Mouse (Mus musculus) kidney, adult 8-10 months (tissue): Measurements from ENCODE around the gene Kdm2a.

Experiments
- DNase-seq, 2 experiments: peaks; one replicate each; pipeline ENCODE4 v3.0.0; 2022

Kdm2a gene

DNA sequence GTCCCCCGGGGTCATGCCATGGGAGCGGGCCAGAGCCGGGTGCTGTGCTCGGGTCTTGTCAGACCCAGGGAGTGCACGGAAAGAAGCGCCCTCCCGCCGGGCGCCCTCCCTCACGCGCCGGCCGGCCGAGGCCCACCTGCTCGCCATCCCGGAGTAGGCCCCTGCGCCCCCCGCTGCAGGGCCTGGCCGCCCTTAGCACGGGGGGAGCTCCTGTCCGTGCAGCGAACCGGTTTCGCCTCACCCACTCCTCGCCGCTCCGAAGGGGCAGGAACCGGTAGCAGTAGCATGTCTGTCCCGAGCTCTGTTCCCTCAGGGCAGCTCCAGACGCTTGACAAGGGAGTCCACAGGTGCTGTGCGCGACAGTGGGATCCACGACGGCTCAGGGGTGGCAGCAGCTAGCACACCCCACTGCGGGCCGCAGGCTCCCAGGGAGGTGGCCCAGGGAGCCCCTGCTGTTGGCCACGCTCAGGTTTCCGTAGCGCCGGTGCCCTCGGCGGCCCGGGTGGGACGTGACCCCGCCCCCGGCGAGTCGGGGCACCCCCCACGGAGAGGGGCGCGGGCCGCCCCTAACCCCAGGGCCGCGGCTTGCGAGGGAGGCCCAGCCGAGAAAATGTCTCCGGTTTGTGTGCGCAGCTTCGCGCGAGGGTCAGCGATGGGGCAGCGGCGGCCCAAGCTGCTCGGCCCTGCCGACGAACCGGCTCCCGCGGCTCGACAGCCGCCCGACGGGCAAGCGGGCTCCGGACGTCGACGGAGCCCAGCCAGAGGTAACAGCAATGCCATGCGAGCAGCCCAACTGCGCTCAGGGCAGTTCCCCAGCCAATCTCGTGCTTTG is at the start of gene Kdm2a:
Kdm2a (minus strand) TSS at position 488 of the 832 bp plus-strand sequence.
- DNase-seq = peak; percentile 50 to 58

DNA sequence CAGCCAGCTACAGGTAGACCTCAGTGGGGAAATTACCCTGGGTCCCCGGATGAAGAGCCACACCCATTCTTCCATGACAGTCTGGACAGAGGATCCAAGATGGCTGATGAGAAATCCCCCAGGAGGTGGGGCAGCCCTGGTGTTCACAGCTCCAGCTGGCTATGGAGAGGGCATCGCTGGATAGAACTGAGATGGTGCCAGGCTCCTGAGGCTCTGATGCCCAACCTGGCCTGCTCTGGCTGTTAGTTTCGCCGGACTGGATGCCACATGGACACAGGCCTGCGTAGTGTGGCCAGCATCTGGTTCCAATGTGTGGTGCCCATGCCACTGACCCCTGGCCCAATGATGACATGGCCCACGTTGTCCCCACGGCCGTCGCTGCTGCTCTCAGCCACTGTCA is 49.4 kb upstream of the Kdm2a start:
- DNase-seq = no peak

DNA sequence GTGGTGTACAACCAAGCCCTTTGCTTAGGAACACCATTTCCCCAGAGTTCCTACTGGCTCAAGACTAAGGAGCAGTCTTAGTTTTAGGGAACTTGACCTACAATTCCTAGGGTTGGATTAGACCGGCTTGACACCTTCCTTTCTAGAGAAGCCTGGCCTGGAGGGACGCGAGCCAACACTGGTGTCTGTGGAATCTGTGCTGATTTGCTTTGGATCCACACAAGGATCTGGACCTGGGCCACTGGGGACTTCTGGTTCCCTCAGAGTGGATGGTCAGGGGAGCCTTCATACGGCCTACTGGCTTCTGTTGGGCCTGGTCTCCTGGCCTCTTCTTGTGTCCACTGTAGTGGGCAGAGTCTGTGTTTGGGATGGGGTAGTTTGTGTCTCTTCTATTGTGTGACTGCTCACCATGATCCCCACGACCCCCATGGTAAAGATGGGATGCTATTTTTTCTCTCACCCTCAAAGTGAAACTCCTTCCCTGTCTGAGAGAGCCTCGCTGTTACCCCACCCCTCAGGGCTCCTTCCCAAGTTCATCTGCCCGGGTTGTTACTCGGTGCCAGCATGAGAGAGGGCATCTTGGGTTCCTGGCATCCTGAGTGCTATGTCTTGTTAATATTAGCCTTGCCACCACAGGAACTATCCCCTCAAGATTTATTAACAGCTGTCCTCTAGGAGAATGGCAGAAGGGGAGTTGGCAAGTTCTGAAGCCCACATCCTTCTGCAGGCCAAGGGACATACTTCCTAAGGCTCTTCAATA is 48.8 kb upstream of the Kdm2a start:
- no peak for DNase-seq

DNA sequence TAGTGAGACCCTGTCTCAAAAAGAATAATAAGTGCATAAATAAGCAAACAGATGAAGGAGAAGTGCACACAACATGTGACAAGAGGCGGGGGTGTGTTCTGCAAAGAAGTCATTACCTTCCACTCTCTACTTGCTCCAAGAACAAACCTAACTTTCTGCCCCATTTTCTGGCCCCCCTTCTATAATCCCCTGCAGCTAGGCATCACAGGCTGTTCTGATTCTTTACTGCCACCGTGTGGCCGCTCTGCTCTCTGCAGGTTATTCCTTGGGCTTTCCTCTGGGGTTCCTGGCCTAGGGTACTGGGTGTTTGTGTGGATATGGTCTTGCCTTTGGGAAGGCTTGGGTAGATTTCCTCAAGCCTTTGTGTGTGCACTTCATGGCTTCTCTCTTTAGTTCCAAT is 44.3 kb upstream of the Kdm2a start:
- DNase-seq = peak; percentile 68 to 87

DNA sequence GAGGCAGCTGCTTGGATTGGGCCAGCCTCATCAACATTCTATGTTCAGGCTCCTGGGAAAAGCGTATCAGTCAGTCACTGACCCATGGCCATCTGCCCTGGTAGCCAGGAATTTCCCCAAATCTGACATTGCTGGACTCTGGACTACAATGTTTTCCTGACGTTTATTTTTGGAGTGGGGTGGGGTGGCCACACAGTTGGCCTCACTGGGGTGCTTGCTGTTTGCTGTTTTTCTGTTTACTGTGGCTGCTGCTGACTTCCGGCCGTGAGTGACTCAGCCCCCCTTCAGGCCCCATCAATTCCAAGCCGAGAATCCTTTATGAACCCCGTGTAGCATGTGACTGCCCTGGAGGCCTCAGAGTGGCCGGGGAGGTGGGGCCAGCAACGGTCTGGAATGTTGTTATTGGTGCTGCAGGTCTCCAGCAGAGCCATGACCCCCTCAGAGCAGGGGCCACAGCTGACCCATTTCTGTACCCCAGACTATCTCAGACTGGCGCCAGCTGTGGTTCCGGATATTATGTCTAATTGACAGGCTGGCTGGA is 43.6 kb upstream of the Kdm2a start:
- peak; percentile 82 to 89 for DNase-seq

DNA sequence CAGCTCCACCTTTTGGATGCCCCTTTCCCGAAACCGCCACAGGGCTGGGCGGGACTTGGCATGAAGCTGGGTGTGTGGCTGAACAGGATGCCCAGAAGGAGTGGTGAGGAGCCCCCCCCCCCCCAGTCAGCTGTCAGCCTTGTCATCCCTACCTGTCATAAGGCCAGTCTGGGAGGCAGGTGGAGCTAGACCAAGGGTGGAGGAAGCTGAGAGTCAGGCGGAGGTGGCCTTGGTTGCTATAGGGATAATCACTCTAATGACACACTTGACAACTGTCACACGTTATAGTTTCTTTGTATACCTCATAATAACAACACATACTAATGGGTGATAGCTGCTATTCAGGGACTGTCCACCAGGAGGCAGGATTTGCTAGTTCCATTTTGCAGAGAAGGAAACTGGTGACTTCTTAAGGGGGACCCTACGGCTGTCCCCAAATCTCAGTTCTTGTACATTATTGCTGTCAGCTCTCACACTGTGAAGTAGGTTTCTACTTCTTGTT is 43.1 kb upstream of the Kdm2a start:
- peak in 1 of 2 experiments; percentile 68 for DNase-seq

DNA sequence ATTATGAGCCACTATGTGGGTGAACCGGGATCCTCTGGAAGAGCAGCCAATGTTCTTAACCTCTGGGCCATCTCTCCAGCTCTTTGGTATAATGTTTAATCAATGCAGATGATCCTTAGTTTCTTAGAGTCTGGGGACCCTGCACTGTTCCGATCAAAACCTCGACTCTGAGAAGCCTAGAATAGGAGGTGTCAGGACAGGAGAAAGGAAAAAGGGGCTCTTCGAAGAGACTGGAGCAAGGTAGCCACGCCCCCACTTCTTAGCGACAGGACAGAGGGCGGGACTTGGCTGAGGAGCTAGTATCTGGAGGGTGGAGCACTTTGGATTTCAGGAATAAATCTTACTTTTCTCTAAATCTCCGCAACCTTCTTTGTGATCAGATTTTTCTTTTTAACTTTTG is 42.1 kb upstream of the Kdm2a start:
- DNase-seq = peak; percentile 69 to 76

DNA sequence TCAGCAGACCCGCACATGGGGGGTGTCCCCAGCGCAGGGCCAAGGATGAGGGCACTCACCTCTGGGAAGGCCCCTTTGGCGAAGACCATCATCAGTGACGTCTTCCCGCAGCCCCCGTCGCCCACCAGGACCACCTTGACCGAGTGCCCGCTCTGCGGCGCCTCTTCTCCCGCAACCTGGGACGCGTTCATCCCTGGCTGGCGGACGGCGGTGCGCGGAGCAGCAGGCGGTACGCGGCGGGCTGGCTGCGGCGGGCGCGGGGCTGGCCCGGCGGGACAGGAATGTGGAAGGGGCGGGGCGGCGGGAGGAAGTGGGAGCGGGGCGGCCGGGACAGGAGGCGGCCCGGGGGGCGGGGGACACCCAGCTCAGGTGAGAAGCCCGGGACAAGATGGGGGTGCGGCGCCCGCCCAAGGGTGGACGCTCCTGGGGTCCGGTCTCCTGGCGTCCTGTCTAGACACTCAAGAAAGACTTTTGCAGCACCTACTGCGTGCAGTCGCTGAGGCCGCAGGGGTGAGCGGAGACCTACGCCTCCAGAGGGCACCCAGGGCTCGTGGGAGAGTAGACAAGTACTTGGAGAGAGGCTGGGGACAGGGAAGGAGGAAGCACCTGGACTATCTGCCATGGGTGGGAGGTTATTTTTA is 41.2 kb upstream of the Kdm2a start, which contains the start of gene Rhod:
Rhod (minus strand) TSS at position 272 of the 641 bp plus-strand sequence.
- peak; percentile 65 to 78 for DNase-seq

DNA sequence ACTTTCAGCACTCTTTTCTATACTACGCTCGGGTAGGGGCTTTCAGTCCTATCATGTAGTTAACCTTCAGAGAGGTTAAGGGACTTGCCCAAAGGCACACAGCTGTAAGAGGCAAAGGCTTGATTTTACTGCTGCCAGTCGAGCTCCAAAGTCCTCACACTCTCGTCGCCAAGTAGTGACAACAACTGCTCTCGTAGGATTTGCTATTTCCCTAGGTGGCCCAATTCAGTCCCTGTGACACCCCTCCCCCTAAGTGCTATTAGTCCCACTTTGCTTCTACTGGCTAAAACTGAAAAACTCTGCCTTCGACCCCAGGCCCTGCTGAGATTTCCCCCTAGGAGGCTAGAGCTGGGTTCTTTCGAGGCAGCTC is 40.7 kb upstream of the Kdm2a start:
- no peak for DNase-seq

DNA sequence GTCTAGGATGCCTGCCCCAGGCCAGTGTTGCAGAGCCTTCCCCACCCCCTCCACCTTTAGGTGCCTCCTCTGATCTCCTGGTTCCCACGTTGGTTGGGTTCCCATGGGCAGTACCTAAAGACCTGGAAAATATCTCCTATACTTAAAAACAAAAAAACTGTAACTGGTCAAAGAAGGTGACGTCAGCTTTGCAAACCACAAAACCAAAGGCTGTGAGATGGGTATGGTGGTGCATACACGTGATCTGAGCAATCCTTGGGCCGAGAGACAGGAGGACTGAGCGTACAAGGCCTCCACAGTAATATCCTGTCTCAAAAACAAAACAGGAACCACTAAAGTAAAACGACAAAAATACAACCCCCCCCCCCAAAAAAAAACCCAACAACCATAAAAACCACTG is 39.8 kb upstream of the Kdm2a start:
- DNase-seq = no peak

DNA sequence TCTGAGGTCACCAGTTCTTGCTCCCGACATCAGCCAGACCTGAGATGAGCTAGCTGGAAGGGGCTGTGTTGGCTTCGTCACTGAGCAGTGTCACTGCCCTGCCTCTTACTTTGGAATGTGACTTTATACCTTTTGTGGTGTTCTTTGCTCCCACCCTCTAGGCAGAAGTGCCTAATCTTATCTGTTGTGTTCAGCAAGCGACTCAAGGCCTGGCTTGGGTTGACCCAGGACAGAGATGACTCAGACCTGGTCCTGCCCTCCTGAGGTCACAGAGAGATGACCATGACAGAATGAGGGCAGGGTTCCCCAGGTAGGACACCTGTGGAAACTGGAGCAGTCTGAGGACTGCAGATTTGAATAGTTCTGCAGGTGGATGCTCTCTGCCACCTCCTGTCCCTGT is 38.2 kb upstream of the Kdm2a start:
- no peak for DNase-seq

DNA sequence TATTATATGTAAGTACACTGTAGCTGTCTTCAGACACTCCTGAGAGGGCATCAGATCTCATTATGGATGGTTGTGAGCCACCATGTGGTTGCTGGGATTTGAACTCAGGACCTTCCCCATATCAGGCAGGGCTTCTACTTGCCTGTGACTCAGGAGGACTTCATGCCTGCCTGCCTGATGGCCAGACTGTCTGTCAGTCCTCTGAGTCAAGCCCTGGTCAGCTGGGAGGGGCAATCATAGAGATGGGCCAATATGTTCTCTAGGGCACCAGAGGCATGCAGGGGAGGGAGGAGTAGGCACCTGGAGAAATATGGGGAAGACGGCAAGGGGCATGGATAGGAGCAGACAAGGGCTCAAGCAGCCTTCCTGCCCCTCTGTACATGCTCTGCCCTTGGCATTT is 36.9 kb upstream of the Kdm2a start:
- DNase-seq = no peak

DNA sequence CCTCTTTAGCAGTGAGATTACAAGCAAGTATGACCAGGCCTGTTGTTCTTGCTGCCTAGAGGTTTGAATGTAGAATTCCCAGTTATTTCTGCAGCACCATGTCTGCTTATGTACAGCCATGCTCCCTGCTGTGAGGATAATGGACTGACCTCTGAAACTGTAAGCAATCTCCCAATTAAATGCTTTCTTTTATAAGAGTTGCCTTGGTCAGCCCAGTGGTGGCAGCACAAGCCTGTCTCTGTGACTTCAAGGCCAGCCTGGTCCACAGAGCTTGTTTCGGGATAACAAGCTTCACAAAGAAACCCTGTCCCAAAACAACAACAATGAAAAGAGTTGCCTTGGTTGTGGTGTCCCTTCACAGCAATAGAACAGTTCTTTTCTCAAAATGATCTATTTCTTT is 35.7 kb upstream of the Kdm2a start:
- DNase-seq = no peak

DNA sequence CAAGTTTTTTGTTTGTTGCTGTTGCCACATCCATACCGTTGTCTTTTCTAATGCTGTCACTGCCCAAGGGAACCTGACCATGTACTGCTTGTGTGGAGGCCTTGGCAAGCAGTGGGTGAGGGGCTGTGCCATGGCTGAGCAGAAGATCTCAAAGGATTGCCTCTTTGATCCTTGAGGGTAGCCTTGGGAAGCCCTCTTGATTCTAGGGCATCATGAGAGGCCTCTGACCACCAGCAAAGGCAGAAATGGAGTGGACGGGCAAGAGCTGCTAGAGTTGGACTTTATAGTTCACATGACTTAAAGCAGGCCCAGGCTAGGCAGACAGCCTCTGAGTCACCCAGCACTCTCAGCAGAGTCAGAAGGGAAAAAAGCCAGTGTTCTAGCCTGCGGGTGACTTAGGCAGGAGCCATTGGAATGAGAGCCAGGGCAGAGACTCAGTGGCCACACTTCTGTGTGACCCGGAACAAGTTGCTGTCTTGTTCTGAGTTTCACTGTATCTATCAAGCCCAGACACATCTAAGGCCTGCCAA is 32.1 kb upstream of the Kdm2a start:
- no peak for DNase-seq

DNA sequence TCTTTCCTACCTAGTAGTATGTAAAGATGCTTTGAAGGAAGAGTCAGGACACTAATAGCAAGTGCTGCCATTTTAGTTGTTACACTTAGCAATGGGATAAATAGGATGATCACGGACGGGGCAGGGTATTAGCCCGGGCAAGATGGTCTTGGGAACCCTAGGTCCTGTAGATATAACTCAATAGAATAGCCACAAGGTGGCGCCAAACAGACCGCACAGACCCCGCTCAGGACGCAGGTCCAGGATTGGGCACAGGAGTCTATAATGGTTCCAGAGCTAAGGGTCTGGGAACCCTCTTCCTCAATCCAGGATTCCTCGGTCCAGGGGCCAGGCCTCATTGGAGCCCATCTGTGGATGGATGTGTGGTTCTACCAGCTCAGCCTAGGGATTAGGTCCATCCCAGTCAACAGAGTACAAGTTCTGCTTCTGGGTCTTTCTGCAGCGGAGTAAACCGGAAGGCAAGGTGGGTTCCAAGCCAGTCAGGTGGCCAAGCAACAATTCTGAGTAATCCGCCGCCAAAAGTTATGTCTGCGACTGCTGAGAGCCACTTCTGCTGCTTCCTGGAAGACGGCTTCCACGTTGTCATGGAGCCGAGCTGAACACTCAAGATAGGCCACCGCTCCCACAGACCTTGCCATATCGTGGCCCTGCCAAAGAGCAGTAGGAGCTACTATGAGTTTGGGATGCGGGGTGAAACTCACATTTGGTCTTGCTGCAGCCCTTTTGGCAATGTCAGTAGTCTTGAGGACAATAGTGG is 27.7 kb upstream of the Kdm2a start:
- peak in 1 of 2 experiments; percentile 42 for DNase-seq

DNA sequence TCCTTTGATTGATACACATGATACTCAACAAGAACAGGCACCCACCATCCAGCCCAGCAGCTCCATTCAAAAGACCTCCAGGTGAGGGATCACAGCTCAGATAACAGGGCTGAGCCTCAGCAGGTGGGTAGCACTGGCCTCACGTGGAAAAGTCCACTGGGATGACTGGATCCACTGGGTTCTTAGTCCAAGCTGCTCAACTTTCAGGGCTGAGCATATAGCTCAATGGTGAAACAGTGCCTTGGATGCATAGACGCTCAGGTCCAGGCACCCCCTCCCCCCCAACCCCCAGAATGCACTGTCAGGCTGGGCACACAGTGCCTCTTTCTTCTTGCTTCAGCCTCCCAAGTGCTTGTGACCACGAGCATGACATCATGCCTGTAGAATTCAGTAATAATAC is 24.9 kb upstream of the Kdm2a start:
- DNase-seq = no peak

DNA sequence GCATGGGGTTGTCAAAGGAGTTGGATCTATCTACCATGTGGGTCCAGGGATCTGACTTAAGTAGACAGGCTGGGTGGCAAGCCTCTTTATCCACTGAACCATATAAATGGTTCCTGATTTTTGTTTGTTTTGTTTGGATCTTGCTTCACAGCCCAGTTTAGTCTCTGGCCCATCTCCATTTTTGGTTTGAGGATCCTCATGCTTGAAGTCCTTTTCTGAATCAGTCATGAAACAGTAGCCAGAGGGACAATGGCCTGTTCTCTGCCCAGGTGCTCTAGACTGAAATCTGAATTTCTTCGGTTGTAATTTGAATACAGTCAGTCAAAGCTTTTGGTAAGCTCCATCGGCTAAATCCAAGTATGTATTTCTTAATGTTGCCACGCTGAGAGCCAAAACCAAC is 24.5 kb upstream of the Kdm2a start:
- no peak for DNase-seq

DNA sequence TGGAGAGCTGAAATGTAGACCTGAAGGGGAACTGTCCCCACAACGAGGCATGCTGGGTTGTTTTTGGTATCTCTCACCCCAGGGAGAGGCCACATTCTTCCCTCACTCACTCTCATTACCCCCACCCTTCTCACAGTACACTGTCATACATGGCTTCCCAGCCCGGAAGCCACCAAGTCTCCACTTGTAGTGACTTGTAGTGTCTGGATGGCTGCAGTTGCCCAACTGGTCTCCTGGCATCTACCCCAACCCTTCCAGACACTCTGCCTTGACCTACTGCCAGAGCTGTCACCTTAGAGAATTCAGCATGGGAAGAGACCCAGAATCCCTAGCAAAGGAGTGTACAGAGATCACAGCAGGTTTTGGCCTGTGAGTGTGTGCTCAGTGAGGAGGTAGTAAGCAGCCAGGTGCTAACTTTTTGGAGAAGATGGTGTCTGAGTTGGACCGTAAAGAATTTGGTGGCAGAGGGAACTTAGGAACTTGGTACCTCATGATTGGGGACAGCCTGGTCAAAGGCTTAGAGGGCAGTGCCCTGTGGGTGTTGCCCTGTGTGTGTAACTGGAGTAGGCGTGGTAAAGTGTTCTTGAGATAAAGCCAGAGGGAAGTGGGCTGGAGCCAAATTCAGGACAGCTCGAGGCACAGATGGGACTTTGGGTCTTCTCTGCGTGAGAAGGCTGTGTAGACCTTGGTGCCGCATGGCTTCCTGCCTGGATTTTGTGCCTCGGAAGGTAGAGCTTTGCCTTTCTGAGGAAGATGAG is 22.2 kb upstream of the Kdm2a start:
- peak in 1 of 2 experiments; percentile 51 for DNase-seq

DNA sequence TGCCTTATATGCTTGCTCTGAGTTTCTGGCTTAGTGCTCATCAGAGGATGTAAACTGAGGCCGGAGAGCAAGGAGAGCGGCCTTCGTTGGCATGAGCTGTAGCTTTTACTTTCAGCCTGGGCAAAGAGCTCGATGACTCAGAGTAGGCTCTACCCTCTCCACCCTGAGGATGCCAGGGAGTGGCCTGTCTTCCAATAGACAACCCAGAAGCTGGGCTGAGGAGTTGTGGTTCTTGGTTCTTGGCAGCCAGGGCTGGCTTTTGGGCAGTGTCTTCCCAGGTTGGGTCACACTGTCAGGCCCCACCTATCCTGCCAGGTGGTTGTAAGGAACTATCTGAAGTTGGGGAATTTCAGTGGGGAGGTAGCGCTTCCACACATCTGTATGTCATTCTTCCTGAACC is 21.6 kb upstream of the Kdm2a start:
- no peak for DNase-seq

DNA sequence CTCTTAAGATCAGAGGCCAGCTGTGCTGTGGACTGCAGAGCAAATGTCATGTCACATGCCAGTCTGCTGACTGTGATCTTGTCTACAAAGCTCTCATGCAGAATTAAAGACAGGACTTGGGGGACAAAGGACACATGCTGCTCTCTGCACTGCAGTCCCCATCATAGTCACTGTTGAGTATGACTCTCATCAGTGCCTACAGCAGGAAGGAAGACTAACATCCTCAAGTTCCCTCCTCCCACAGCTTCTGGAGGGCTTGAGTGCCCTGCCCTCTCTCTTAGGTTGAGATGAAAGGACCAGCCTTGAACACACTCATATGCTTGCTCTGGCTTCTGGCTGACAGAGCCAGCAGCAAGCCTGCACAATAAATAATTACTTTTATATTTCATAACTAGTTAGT is 19.6 kb upstream of the Kdm2a start:
- no peak for DNase-seq

DNA sequence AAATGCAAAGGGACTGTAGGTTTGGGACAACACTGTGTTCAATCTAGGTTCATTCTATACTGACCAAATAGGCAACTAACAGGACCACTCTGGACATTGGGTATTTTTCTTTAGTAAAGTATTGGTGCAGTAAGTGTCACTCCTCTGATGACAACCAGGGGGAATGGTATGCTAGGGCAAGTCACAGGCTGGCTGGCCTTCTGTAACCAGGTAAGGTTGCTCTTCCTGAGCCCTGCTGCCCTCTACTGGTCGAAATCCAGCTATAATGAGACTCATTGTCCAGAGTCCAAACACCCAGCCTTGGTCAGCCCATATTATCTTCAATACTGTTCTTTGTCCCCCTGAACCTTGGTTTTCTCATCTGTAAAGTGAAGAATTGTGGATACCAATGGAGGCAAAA is 19.1 kb upstream of the Kdm2a start:
- peak; percentile 67 to 86 for DNase-seq
